Mouse (Mus musculus) fibroblast of lung, adult 2 months (primary cell): ENCODE results near the gene Laptm5.

Experiments
- DNase-seq: peaks from one replicate; pipeline ENCODE4 v3.0.0-alpha.2; 2011; ENCODE audit warnings: low read depth

Laptm5 gene

DNA sequence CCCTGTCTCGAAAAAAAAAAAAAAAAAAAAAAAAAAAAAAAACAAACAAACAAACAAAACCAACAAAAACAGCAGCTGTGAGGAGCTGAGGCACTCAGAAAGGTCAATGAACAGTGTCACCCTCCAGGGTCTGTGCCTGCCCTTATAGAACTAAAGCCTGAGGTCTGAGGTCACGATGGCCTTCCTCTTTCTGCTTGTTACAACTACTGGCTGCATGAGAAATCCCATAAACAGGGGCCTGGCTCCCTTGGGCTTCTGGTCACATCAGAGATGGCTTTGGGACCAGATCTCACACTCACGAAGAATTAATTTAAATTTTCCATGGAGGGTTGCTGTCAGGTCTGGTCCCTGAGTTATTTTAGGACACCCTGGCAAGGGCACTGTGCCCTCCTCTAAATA, 13.5 kb upstream of the Laptm5 start:
- DNase-seq = no peak

DNA sequence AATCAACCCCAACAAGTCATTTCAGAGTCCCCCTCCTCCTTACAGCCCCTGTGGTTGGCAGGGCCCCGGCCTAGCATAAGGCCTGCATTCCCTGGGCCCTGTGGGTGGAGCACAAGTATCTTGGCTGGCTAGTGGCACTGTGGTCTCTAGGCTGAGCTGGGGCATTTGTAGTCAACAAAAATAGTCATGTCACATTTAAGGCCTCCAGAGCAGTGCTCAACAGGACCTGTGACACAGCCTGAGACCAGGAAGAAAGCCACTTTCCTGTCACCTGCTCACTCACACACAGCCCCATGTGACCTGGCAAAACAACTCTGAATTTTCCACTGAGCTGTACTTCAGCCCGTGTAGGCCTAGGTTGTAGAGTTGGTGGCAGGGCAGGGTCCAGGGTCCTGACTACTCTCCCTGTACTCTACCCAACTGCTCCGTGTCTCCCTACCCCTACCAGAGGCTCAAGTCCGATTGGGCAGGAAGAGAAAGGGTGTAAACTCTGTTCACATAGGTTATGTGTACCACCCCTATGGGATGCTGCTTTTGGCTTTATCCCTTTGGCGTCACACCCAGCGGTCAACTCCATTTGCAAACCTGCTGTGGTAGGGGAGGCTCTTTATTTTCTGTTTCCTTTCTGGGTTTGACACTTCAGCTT, 13.0 kb upstream of the Laptm5 start:
- no peak for DNase-seq

DNA sequence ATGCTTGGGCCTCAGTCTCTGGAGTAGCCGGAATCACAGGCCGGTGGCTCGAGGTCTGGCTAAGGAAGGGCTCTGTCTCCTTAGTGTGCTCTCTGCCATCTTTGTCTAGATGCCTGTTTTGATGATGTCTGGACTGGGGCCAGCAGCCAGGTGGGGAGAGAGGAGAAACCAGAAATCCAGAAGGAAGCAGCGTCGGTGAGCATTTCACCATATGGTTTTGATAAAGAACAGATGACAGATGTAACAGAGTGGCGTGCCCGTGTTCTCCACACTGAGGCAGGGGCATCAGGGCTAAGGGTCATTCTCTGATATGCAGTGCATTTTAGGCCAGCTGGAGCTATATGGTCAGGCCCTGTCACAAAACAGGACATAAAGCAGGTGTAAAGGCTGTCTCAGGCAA, 12.2 kb upstream of the Laptm5 start:
- no peak for DNase-seq

DNA sequence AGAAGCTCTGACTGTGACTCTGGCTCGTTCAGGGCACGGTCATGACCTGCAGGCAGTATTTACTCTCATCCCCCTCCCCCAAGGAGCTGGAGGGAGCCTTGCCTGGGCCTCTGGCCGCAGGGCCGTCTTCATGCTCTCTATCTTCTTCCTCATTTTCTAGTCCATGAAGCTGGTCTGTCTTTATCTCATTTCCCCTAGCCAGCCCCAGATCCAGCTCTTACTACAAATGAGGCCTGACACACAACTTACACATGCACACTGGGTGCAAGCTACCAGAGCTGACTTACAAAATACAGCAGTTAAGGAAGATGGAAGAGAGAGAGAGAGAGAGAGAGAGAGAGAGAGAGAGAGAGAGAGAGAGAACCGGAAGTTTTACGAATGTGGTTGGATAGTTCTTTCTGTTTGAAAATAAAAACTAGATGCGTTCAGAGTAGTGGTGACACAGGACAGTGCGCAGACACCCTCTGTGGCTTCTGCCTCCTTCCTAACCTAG, 10.6 kb upstream of the Laptm5 start:
- no peak for DNase-seq

DNA sequence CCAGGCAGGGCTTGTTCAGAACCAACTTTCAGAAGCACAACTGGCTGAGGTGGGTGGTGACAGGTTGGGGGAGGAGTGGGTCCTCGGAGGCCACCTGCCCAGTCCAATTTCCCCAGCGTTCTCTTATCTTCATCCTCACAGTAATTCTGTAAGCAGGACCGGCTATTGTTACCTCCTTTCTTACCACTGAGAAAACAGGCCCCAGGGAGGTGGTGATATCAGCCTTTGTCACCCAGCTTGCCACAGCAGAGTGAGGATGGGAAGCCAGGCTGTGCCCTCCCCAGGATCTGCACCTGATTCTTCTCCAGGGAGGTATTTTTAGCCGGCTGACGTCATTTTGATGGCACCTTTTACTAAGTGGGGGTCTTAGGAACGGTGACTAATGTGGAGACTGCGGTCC, 7.9 kb upstream of the Laptm5 start:
- DNase-seq = no peak

DNA sequence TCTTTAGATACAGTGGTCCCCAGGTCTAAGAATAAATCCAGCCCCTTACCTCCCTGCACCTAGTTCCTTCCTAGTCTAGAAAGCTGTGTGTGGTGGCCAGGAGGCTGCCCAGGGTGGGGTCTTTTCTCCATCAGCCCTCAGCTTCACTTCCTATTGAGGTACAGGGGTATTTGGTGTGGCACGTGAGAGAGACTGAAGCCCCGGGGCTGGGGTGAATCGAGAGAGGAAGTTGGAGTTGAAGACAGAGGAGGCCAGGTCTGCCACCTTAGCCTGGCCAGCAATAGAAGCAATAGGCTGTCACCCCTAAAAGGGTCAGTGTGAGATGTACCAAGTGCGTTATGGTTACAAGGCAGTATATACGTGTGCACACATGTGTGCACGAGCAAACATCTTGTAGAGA, 7.0 kb upstream of the Laptm5 start:
- DNase-seq = no peak

DNA sequence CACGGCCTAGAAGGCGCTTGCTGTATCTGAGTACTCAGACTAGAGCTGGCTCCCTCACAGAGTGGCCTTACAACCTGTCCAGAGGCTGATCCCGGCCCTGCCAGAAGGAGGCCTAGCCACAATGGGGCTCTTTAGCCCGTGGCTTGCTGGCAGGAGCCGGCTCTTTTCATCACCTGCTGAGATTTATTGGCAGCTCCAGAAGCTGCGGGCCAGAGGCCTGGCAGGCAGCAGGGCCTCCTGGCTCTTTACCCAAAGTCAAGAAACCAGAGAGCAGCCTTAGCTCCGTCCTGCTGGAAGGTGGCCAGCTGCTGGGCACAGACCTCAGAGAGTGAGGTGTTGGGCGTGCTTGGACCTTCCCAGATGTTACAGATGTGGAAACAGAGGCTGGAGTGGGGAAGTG, 6.6 kb upstream of the Laptm5 start:
- DNase-seq = peak; percentile 95

DNA sequence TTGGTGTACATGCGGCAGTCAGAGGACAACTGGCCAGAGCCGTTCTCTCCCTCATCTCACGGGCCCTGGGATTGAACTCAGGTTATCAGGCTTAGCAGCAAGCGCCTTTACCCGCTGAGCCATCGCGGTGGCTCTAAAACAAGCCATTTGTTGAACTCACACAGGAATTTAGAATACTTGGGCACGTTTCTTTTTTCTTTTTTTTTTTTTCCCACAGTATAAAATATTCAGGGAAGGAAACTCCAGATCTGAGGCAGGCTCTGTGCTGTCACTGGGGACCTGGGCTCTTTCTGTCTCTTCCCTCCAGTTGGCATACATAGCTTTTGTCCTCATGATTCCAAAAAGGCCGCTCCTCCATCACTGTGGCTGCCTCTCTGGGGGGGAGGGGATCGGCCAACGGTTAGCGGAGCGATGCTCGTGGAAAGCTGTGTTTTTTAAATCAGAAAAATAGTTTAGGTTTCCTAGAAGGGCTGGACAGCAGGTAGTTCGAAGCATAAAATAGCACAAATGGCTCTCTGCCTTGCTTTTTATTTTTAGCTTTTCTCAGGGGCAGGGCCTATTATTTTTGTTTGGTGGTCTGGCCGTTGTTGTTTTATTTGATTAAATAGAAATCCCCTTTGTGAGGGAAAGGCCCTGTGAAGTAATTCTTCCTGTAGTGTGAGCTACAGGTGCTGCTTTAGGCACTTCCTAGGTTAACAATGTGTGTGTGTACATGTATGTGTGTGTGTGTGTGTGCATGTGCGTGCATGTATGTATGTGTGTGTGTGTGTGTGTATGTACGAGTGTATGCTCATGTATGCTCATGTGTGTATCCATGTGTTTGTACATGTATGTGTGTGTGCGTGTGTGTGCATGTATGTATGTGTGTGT, 5.5 kb upstream of the Laptm5 start:
- DNase-seq = no peak

DNA sequence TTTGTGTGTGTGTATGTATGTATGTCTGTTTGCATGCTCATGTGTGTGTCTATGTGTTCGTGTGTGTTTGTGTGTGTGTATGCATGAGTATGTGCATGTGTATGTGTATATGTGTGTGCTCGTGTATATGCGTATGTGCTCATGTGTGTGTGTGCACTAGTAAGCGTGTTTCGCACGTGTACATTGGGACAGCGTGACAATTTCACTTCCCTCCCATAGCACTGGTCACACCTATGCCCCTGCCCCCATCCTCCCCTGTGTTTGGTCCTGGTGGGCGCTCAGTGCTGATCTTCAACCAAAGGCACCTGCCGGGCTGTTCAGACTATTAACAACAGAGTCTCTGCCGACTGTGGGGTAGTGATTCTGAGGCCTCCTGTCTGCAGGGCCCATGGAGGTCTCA, 4.8 kb upstream of the Laptm5 start:
- DNase-seq = no peak

DNA sequence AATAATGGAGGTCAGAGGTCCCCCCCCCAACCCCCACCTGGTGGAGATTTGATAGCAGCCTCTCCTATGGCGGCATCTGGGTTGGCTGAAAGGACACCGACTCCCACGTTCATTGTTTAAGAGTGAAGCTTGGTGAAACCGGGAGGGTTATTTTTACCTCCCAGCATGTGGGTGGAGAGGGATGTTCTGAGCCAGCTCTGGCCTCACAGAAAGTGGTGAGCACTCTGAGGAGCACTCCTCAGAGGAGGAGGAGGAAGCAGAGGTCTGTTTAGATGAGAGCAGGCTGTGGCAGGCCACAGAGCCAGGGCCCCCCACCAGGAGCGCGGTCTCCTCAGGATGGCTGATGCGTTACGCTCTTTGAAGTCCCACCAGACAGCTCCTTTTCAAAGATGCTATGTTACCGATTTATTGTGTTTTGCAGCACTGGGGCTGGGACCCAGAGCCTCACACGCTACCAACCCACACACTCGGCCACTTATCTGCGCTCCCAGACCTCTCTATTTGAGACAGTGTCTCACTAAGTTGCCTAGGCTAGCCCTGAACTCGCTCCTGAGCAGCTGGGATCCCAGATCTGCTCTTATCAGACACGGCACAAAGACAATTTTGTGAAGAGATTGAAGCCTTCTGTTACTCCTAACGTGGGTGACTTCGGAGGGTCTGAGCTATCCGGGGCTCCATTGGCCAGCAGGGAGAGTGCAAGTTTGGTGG, 3.6 kb upstream of the Laptm5 start:
- DNase-seq = no peak

DNA sequence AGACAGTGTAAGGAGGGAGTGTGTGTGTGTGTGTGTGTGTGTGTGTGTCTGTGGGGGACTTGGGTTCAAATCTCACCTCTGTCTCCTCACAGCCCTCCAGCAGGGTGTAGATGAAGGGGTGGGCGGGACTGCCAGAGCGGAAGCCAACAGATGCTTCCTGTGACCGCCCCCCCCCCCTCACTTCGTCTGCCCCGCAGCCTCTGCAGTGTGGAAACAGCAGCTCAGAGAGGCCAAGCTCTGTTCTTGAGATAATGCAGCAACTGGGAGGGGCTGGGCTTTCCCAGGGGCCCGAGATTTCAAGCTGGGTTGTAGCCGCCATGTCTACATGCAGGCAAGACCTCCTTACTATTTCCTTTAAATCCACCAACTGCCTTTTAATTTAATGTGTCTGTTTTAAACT, 2.3 kb upstream of the Laptm5 start:
- DNase-seq = no peak

DNA sequence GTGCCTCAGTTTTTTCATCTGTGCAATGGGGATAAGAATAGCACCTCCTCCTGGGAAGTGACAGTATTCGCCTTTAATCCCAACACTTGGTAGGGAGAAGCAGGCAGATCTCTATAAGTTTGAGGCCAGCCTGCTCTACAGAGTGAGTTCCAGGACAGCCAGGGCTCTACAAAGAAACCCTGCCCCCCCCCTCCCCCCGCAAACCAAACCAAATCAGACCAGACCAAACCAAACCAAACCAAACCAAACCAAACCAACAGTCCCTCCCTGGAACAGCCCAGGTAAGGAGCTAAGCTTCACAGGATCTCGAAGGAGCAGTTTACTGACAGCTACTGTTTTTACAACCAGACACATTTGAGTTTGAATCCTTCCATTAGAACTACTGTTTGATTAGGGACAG, 299 bp upstream of the Laptm5 start:
- DNase-seq = no peak

DNA sequence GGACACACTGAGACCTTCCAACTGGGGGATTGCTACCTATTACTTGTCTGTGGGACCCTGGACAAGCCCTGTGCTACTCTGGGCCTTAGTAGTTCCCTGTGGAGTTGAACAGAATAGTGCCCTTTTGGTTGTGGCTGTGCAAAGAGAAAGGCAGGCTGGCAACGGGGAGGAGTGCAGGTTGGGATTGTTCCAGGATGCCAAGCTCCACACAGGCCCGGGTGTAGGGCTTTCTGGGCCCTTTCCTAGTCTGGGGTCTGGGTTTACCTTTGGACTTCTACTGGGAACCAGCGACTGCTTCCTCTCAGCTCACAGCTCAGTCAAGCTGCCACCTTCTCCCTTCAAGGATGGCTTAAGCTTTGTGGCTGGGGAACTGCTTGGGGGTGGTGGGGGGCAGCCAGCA, 586 bp downstream of the Laptm5 start:
- no peak for DNase-seq

DNA sequence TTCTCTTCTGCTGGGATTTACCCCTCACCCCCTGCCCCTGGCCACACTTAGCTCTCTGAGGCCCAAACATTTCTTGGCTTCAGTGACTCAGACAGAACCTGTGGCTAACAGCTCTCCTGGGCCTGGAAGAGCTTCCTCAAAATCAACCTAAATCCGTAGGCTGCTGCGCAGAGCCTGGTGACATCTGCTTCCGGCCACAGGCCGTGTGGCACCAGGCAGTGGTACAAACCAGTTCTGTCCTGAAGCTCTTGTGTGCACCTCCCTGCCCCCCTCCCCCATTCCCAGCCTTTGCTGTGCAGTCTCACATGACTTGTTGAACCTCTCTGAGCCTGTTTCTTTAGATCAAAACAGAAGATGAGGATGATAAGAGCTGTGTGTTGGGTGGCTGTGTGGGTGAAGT, 1.1 kb downstream of the Laptm5 start:
- no peak for DNase-seq

DNA sequence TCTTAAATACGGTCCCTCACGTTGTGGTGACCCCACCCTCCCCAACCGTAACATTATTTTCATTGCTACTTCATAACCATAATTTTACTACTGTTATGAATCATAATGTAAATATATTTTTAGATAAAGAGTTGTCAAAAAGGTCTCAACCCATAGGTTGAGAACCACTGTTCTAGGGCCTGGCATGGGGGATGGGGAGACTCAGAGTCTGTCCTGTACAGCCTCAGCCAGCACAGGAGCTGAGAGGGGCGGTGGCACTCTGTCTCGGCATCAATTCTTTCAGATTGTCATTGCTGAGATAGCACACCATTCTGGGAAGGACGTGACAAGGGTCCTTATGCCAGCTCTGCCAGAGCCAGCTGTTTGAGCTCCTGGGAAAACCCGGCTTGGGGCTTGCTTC, 1.6 kb downstream of the Laptm5 start:
- no peak for DNase-seq

DNA sequence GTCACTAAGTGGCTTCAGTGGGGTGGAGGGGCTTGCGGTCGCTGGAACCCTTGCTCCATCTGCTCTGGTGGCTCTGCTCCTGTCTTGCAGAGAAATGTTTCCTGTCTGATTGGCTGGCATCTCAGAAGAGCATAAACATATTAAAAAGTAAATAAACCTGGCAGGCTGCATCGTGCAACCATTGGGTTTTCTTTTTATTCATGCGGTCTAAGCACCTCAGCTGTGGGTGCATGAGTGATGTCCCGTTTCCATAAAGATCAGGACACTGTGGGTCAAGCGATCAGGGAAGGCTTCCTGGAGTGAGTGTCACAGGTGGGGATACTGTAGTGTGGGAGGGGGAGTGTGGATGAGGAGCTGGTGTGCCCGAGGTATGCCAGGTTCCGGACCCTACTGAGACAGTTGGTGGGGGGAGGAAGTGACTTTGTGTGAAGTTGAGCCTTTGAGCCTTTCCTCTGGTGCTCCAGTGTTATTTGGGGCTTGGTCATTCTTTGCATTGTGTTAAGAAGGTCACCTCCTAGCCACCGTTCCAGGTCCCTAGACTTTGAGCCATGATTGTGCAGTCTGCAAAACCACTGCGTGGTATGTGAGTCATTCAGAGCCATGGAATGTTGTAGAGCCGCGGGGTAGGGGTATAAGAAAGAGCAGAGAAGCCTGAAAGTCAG, 2.2 kb downstream of the Laptm5 start:
- DNase-seq = no peak

DNA sequence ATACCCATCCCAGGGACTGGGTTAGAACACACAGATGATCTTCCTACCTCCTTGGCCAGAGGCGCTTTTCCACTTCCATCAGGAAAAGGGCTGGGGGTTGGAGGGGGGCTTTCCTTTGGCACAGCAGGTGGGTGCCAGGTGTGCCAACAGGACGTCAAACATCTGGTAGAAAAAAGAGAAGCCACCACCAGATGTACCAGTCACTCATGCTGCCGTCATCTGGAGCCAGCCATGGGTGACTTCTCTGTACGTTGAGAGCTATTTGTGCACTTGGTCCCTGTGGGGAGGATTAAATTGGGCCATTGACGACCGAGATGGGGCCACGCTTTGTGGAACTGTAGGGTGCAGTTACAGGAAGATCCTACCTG, 2.7 kb downstream of the Laptm5 start:
- DNase-seq = no peak

DNA sequence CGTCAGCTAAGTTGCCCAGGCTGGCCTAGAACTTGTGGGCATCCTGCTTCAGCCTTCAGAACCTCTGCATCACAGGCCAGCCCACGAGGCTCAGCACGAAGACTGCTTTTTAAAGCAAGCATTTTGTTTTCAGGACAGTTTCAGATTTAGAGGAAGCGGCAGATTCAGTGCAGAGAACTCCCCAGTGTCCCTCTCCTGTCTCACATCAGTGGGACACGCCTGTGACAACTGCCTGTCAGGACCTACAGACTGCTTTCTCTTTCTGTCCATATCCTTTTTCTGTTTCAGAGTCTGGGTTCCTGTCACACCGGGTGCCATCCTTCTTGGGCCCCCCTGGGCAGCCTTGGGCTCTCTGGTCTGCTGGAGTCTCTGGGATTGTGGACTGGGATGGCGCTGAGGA, 3.7 kb downstream of the Laptm5 start:
- DNase-seq = no peak

DNA sequence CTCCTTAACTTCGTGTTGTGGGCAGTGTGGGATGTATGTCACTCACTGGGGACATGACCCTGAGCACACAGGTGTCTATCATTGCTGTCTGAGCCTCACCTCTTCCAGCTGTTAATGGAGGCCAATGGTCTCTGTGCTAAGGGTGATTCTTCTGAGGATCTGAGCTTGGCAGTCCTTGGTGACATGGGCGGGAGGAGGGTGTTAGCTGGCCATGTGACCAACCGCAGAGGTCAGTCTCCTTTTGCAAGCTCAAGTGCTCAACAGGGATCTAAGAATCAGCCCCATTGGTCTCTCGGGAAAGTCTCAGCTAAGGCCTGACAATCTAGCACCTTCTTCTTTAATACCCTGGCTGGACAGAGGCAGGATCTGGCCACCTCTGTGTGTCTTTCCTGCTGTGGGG, 4.6 kb downstream of the Laptm5 start:
- no peak for DNase-seq

DNA sequence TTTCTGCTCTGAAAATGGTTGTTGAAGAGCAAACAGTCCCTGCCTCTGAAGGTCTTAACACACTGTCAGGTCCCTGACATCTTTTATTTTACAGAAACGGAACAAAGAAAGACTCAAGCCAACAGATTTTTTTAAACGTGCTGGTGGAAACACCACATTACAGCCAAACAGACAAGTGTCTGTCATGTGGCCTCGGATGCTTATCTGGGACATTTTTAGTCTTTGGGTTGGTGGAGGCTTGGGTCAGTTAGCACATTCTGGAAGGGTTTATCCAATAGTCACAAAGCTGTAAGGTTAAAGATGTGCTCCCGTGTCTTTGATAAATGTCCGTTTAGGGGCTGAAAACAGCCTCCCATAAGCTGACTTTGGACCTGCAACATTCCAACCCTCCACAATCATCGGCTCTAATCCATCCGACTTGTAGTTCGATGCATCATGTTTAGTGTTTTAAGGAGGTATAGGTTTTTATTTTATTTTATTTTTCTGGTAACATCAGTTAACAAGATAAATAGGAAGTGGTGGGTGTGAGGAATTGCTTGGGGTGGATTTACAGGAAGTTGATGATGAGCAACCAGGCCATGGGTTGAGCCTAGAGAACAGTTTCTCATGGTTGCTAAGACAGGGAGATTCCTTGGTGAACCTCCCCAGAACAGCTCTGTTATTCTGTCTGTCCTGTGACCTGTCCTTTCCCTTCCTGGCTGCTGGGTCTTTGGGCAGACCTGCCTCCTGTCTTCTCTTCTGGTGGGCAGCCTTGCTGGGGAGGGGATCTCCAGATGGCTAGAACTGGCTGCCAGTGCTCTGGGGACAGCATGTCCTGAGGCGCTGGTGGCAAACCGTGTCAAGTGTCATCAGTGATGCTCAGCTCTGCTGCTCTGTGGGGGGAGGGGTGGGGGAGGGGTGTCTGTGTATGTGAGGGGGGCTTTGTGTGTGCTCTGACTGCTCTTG, 6.2 kb downstream of the Laptm5 start:
- DNase-seq = no peak

DNA sequence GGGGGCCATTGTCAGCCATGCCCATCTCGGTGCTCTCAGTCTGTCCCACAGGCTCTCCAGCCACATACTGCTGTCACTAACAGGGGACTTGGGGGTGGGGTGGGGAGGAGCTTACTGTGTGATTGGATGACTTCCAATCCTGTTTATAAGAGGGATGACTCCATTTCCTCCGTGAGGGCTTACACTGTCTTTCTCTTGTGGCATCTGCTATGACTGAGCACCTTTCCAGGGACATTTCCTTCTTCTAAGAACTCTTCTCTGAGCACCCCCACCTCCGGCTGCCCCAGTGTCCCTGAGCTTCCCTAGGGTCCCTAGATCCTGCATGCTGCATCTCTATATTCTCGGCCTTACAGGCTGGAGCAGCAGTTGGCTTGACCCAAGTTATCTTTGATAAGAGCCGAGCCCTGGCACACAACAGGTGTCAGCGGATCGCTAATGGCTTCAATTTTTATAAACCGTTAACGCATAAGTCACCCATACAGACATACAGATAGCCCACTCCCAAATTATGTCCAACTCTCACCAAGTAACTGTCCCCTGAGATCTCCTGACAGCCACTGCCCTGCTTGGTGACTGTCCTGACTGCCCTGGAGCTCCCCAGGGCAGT, 6.9 kb downstream of the Laptm5 start:
- DNase-seq = no peak
